ENCODE assay signal across 8 mouse cellular contexts in the genomic region with DNA sequence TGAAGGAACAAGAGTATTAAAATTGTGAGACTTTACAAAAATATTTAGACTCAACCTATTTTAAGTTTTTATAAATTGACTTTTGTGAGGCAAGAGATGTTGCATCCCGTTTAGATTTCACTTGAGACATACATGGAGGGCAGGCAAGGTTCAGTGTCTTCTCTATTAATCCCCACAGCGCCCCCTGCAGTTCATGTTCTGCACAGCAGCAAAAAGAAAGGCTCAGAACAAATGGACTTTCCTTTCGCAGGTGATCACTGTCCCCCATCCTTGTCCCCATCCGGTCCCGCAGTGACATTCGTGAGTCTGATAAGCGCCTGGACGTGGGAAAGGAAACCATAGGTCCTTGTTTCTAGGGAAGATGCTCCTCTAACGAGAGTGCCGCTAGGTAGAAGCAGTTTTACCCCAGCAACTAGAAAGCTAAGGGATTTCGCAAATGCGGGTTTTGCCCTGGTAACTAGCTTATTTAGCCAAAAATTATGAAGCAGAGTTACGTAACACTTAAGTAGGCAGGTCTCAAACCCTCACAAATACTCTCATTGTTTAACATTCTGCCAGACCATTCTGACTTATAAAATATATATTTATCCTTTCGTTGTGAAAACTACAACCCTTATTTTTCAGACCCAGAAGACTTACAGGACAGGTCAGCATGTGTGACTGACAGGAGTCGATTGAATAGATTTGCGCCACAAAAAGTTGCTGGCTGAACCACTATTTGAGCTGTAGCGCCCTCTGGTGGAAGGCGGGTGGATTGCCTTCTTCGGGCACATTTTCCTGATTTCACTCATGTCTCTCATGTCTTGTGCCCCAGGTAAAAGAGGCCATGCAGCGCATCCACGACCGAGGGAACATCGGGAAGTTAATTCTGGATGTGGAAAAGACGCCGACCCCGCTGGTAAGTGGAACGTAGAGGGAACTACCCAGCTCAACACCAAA. TPM values are rescaled to one million over a fixed set of nuclear protein-coding genes. Genes with fewer than 3 reads are reported as not detected.
DNase-seq lines count a peak whose midpoint lies in the region; TF ChIP-seq lines count a peak whose summit lies in the region.

No protein-coding gene starts in this region.

- H3K27me3 ChIP-seq in MEL (ENCODE audit: control insufficient read depth in 1 of 2, insufficient read depth in 2 of 2, low read length in 2 of 2) = no peaks in the 10 kb centered on the region

- TF ChIP-seq RAD21 in MEL (IDR thresholded peaks at IDR 0.05; ENCODE audit: low read depth, low read length) = peak; percentile 25

- no peak for TF ChIP-seq EP300 in MEL (IDR thresholded peaks at IDR 0.05; ENCODE audit: low read depth in 1 of 2, low read length in 2 of 2)

- TF ChIP-seq POLR2A in MEL (IDR thresholded peaks at IDR 0.05; ENCODE audit: control insufficient read depth in 1 of 2, insufficient read depth in 1 of 2, low read depth in 1 of 2, low read length in 2 of 2, poor library complexity in 1 of 2) = no peak

- no peak overlapping the region for H3K27ac ChIP-seq in MEL (ENCODE audit: control insufficient read depth, low read depth, low read length)

- no peaks in the 10 kb centered on the region for H3K79me2 ChIP-seq in MEL (ENCODE audit: control insufficient read depth, insufficient read depth, low read length, poor library complexity)

- TF ChIP-seq CTCF in MEL (IDR thresholded peaks at IDR 0.05 in 2 of 3, conservative IDR thresholded peaks at IDR 0.05 in 1 of 3; ENCODE audit: control insufficient read depth in 1 of 3, insufficient read depth in 1 of 3, low read depth in 2 of 3, low read length in 3 of 3, poor library complexity in 1 of 3, severe bottlenecking in 1 of 3) = peak; percentile 45 to 61 (median 51); a peak in 5 of 6 replicates

- no peak overlapping the region for H3K9ac ChIP-seq in MEL (ENCODE audit: control insufficient read depth, low read depth, low read length, poor library complexity, severe bottlenecking)

- H3K9me3 ChIP-seq in MEL (replicated peaks; ENCODE audit: insufficient read depth, low read length) = no peaks in the 10 kb centered on the region

- DNase-seq in MEL (ENCODE audit: low read depth, low spot score) = peak; percentile 18
- peak; percentile 82 for DNase-seq in cerebellum, adult 11-12 months
- peak; percentile 76 for DNase-seq in forelimb bud, embryonic 11.5 days (ENCODE audit: low read depth, low spot score)
- DNase-seq in heart, postnatal 4 days = peak; percentile 83
- DNase-seq in layer of hippocampus, postnatal 10 days (ENCODE audit: low spot score in 2 of 2) = peak; percentile 87 to 88
- DNase-seq in lung, postnatal 14 days = peak; percentile 76
- DNase-seq in retina, postnatal 7 days (ENCODE audit: low read depth, low spot score) = peak; percentile 69
- DNase-seq in urinary bladder, adult 18-20 months (ENCODE audit: low spot score in 2 of 2) = peak; percentile 42 to 73

- H3K36me3 ChIP-seq in MEL (ENCODE audit: control insufficient read depth in 1 of 2, insufficient read depth in 2 of 2, low read length in 2 of 2) = no peaks in the 10 kb centered on the region

- H3K4me3 ChIP-seq in MEL (ENCODE audit: control insufficient read depth in 1 of 2, insufficient read depth in 1 of 2, low read depth in 2 of 2, low read length in 2 of 2) = no peak overlapping the region

- H3K4me1 ChIP-seq in MEL (ENCODE audit: control insufficient read depth in 1 of 2, insufficient read depth in 2 of 2, low read length in 2 of 2) = no peaks in the 10 kb centered on the region

TF ChIP-seq in MEL, 35 proteins besides CTCF, POLR2A, EP300 and RAD21:
- no peak for TF ChIP-seq ZMIZ1 (IDR thresholded peaks at IDR 0.05; ENCODE audit: low read depth, low read length)
- no peak for TF ChIP-seq TBP (IDR thresholded peaks at IDR 0.05; ENCODE audit: low read depth, low read length)
- TF ChIP-seq ELF1 (IDR thresholded peaks at IDR 0.05; ENCODE audit: low read depth, low read length) = no peak
- TF ChIP-seq E2F4 (IDR thresholded peaks at IDR 0.05; ENCODE audit: borderline replicate concordance, low read depth, low read length) = no peak
- TF ChIP-seq NELFE (IDR thresholded peaks at IDR 0.05; ENCODE audit: low read depth, low read length) = no peak
- no peak for TF ChIP-seq POLR2AphosphoS5 (IDR thresholded peaks at IDR 0.05; ENCODE audit: borderline replicate concordance, low read depth, low read length)
- TF ChIP-seq SIN3A (IDR thresholded peaks at IDR 0.05; ENCODE audit: low read length) = no peak
- no peak for TF ChIP-seq USF2 (IDR thresholded peaks at IDR 0.05; ENCODE audit: borderline replicate concordance in 1 of 2, insufficient read depth in 1 of 2, low read depth in 1 of 2, low read length in 2 of 2)
- no peak for TF ChIP-seq SMC3 (IDR thresholded peaks at IDR 0.05; ENCODE audit: low read depth, low read length)
- no peak for TF ChIP-seq TAL1 (IDR thresholded peaks at IDR 0.05; ENCODE audit: low read length)
- TF ChIP-seq ZNF384 (IDR thresholded peaks at IDR 0.05; ENCODE audit: low read depth, low read length) = no peak
- no peak for TF ChIP-seq ZC3H11A (IDR thresholded peaks at IDR 0.05; ENCODE audit: low read depth, low read length)
- TF ChIP-seq BHLHE40 (IDR thresholded peaks at IDR 0.05; ENCODE audit: borderline replicate concordance, low read depth, low read length) = no peak
- TF ChIP-seq GABPA (IDR thresholded peaks at IDR 0.05; ENCODE audit: low read depth, low read length) = no peak
- no peak for TF ChIP-seq POLR2AphosphoS2 (IDR thresholded peaks at IDR 0.05; ENCODE audit: low read length)
- TF ChIP-seq MAZ (IDR thresholded peaks at IDR 0.05; ENCODE audit: low read depth, low read length) = no peak
- TF ChIP-seq RCOR1 (IDR thresholded peaks at IDR 0.05; ENCODE audit: low read depth, low read length) = no peak
- no peak for TF ChIP-seq MEF2A (IDR thresholded peaks at IDR 0.05; ENCODE audit: extremely low read depth, insufficient replicate concordance, low read depth, low read length, poor library complexity, severe bottlenecking)
TF ChIP-seq in MEL: peak in this region for 0.

RNA-seq across cellular contexts. Expression of a gene that starts 48.6 kb away (rescaled TPM):
- not detected in 2 replicates for total RNA-seq in MEL (2012; rRNA removed)
- polyA plus RNA-seq in MEL (2012; ENCODE audit: insufficient read depth in 1 of 2, insufficient read length in 2 of 2, low read depth in 1 of 2, low replicate concordance in 2 of 2, missing spikeins in 1 of 2) = not detected
- total RNA-seq in heart, postnatal 4 days (2021) = 1 to 10 TPM in 1 of 2 experiments, not detected in 1; 1.9 TPM
- not detected for total RNA-seq in layer of hippocampus, postnatal 10 days (2021)

Comparison
In these comparisons a context has a peak if more than half of its experiments do, and no peak if none do; other contexts are left out.
1. DNase-seq: peak in every context shown above with its lines; median percentile 88 in layer of hippocampus, postnatal 10 days; 83 in heart, postnatal 4 days; 82 in cerebellum, adult 11-12 months; 76 in forelimb bud, embryonic 11.5 days; 76 in lung, postnatal 14 days; 69 in retina, postnatal 7 days; 58 in urinary bladder, adult 18-20 months; 18 in MEL.